11 mouse cellular contexts compared by ENCODE assay signal in the genomic region with DNA sequence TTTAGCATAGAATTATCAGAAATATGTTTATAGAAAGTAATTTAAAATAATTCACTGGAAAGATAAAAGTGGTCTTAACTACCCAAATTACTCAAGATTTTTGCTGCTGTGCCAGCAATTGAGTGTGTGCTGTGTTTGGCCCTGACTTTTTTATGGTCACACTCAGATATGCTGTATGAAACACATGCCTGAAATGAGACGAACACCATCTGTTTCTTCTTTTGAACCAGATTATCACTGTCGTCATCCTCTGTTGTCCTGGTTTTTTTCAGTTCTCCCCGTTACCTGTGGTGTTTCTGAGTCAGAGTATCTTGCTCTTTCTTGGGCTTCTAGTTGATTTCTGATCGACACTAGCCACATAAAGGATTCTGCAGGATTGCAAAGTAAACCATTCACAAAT. TPM values are rescaled to one million over a fixed set of nuclear protein-coding genes. Genes with fewer than 3 reads are reported as not detected.
DNase-seq lines count a peak whose midpoint lies in the region; ATAC-seq and TF ChIP-seq lines count a peak whose summit lies in the region.
"Had no signal": no experiment of that assay in that cellular context is flagged by ENCODE, and none has a peak within 500 bp of the region (broad histone marks: within the 10 kb centered on the region; RNA-seq: fewer than 3 reads in every experiment).

No protein-coding gene starts in this region.

- H3K4me3 ChIP-seq in hindbrain, embryonic 14.5 days (replicated peaks; ENCODE audit: low read length), result no peak overlapping the region
- no peak overlapping the region for H3K4me3 ChIP-seq in hindbrain, embryonic 11.5 days (ENCODE audit: low read depth, low read length)
- no peak overlapping the region for H3K4me3 ChIP-seq in midbrain, embryonic 13.5 days (replicated peaks)
- H3K4me3 ChIP-seq in midbrain, embryonic 11.5 days (ENCODE audit: low read depth, low read length), result no peak overlapping the region
- H3K4me3 ChIP-seq in forebrain, postnatal 0 days (ENCODE audit: low read depth, low read length), result no peak overlapping the region
- no peak overlapping the region for H3K4me3 ChIP-seq in stomach, embryonic 14.5 days (ENCODE audit: low read depth, low read length)
- H3K4me3 ChIP-seq: heart, embryonic 12.5 days had no signal

- DNase-seq in hindbrain, embryonic 14.5 days (ENCODE audit: low spot score), result no peak
- no peak for DNase-seq in hindbrain, embryonic 11.5 days (ENCODE audit: low spot score)
- no peak for DNase-seq in midbrain, embryonic 11.5 days (ENCODE audit: low spot score, missing footprints)
- no peak for DNase-seq in forebrain, postnatal 0 days
- no peak for DNase-seq in c-Kit-positive CD71-positive TER-119-positive erythroid progenitor cells, embryonic 14.5 days (ENCODE audit: low spot score)
- DNase-seq: right cerebral cortex, postnatal 25 days; thymus, postnatal 25 days had no signal

- ATAC-seq in hindbrain, embryonic 14.5 days (ENCODE audit: low FRiP score), result no peak
- no peak for ATAC-seq in hindbrain, embryonic 11.5 days (ENCODE audit: low FRiP score)
- ATAC-seq in midbrain, embryonic 13.5 days, result no peak
- no peak for ATAC-seq in midbrain, embryonic 11.5 days (ENCODE audit: low FRiP score)
- ATAC-seq in forebrain, postnatal 0 days, result no peak
- ATAC-seq in stomach, embryonic 14.5 days (ENCODE audit: insufficient number of reproducible peaks, insufficient read depth, low FRiP score, low read depth), result no peak
- ATAC-seq: intestine, postnatal 0 days had no signal

- peak overlapping the region; percentile 52 for H3K4me2 ChIP-seq in hindbrain, embryonic 14.5 days (replicated peaks)
- H3K4me2 ChIP-seq in hindbrain, embryonic 11.5 days (replicated peaks; ENCODE audit: low read depth, low read length), result no peak overlapping the region
- peak overlapping the region; percentile 19; the same call in 1 of the 2 replicates for H3K4me2 ChIP-seq in midbrain, embryonic 13.5 days (replicated peaks)
- H3K4me2 ChIP-seq in midbrain, embryonic 11.5 days, result no peak overlapping the region
- H3K4me2 ChIP-seq in forebrain, postnatal 0 days (ENCODE audit: low read depth), result peak overlapping the region; percentile 46
- peak overlapping the region; percentile 37; the same call in 1 of the 2 replicates for H3K4me2 ChIP-seq in stomach, embryonic 14.5 days (replicated peaks; ENCODE audit: low read depth, low read length)

- no peaks in the 10 kb centered on the region for H3K9me3 ChIP-seq in hindbrain, embryonic 14.5 days (ENCODE audit: control insufficient read depth, low read length)
- H3K9me3 ChIP-seq in hindbrain, embryonic 11.5 days (ENCODE audit: control insufficient read depth, low read length), result no peaks in the 10 kb centered on the region
- no peaks in the 10 kb centered on the region for H3K9me3 ChIP-seq in midbrain, embryonic 13.5 days
- H3K9me3 ChIP-seq in midbrain, embryonic 11.5 days (ENCODE audit: control insufficient read depth, low read length), result no peaks in the 10 kb centered on the region
- H3K9me3 ChIP-seq in forebrain, postnatal 0 days (ENCODE audit: low read length), result no peaks in the 10 kb centered on the region
- H3K9me3 ChIP-seq in stomach, embryonic 14.5 days (ENCODE audit: control insufficient read depth, low read depth, low read length), result no peaks in the 10 kb centered on the region
- H3K9me3 ChIP-seq: heart, embryonic 12.5 days had no signal

- peaks cover 3% of the 10 kb centered on the region; the same call in 1 of the 2 replicates for H3K27me3 ChIP-seq in hindbrain, embryonic 14.5 days (ENCODE audit: control insufficient read depth, insufficient read depth, low read length)
- H3K27me3 ChIP-seq in hindbrain, embryonic 11.5 days (ENCODE audit: control insufficient read depth, insufficient read depth, low read length), result no peaks in the 10 kb centered on the region
- H3K27me3 ChIP-seq in midbrain, embryonic 13.5 days, result peaks cover 3% of the 10 kb centered on the region; the same call in 1 of the 2 replicates
- H3K27me3 ChIP-seq in midbrain, embryonic 11.5 days (ENCODE audit: control insufficient read depth, insufficient read depth, low read length), result no peaks in the 10 kb centered on the region; the same call in 1 of the 2 replicates
- no peaks in the 10 kb centered on the region for H3K27me3 ChIP-seq in forebrain, postnatal 0 days (ENCODE audit: insufficient read depth, low read length)
- H3K27me3 ChIP-seq in stomach, embryonic 14.5 days (ENCODE audit: control insufficient read depth, insufficient read depth, low read length), result no peaks in the 10 kb centered on the region
- H3K27me3 ChIP-seq: heart, embryonic 12.5 days had no signal

- H3K4me1 ChIP-seq in hindbrain, embryonic 14.5 days (replicated peaks; ENCODE audit: control insufficient read depth, insufficient read depth, low read length), result peaks cover 6% of the 10 kb centered on the region; the same call in 1 of the 2 replicates
- H3K4me1 ChIP-seq in hindbrain, embryonic 11.5 days (replicated peaks; ENCODE audit: control insufficient read depth, insufficient read depth, low read length), result no peaks in the 10 kb centered on the region
- peaks cover 22% of the 10 kb centered on the region for H3K4me1 ChIP-seq in midbrain, embryonic 13.5 days (replicated peaks)
- peaks cover 3% of the 10 kb centered on the region; the same call in 1 of the 2 replicates for H3K4me1 ChIP-seq in midbrain, embryonic 11.5 days (ENCODE audit: control insufficient read depth, insufficient read depth, low read length)
- H3K4me1 ChIP-seq in forebrain, postnatal 0 days (ENCODE audit: insufficient read depth), result no peaks in the 10 kb centered on the region
- peaks cover 4% of the 10 kb centered on the region; the same call in 1 of the 2 replicates for H3K4me1 ChIP-seq in stomach, embryonic 14.5 days (ENCODE audit: control insufficient read depth, insufficient read depth, low read length)
- H3K4me1 ChIP-seq: heart, embryonic 12.5 days had no signal

- H3K36me3 ChIP-seq in hindbrain, embryonic 14.5 days (replicated peaks; ENCODE audit: control insufficient read depth, insufficient read depth), result no peaks in the 10 kb centered on the region
- no peaks in the 10 kb centered on the region for H3K36me3 ChIP-seq in hindbrain, embryonic 11.5 days (ENCODE audit: control insufficient read depth, insufficient read depth, low read length)
- no peaks in the 10 kb centered on the region for H3K36me3 ChIP-seq in midbrain, embryonic 13.5 days
- H3K36me3 ChIP-seq in midbrain, embryonic 11.5 days (ENCODE audit: control insufficient read depth, insufficient read depth, low read length), result no peaks in the 10 kb centered on the region
- no peaks in the 10 kb centered on the region for H3K36me3 ChIP-seq in forebrain, postnatal 0 days (ENCODE audit: insufficient read depth)
- no peaks in the 10 kb centered on the region for H3K36me3 ChIP-seq in stomach, embryonic 14.5 days (ENCODE audit: control insufficient read depth, insufficient read depth, low read length)
- H3K36me3 ChIP-seq: heart, embryonic 12.5 days had no signal

- peak overlapping the region; percentile 59 for H3K27ac ChIP-seq in hindbrain, embryonic 14.5 days
- H3K27ac ChIP-seq in hindbrain, embryonic 11.5 days (ENCODE audit: low read depth, low read length), result no peak overlapping the region
- no peak overlapping the region for H3K27ac ChIP-seq in midbrain, embryonic 13.5 days
- H3K27ac ChIP-seq in midbrain, embryonic 11.5 days (ENCODE audit: low read depth, low read length), result no peak overlapping the region
- H3K27ac ChIP-seq in forebrain, postnatal 0 days (ENCODE audit: low read depth, low read length), result peak overlapping the region; percentile 57; the same call in 1 of the 2 replicates
- H3K27ac ChIP-seq in stomach, embryonic 14.5 days (ENCODE audit: low read length), result no peak overlapping the region

- no peak for TF ChIP-seq CTCF in forebrain, postnatal 0 days (IDR thresholded peaks at IDR 0.05; ENCODE audit: low read depth)

- H3K9ac ChIP-seq in hindbrain, embryonic 14.5 days, result 0 out of 2 replicates have a peak overlapping the region, but pooled peaks have one; percentile 8
- H3K9ac ChIP-seq in hindbrain, embryonic 11.5 days (ENCODE audit: low read depth, low read length), result no peak overlapping the region
- no peak overlapping the region for H3K9ac ChIP-seq in midbrain, embryonic 13.5 days (replicated peaks)
- H3K9ac ChIP-seq in midbrain, embryonic 11.5 days (ENCODE audit: low read length), result no peak overlapping the region
- no peak overlapping the region for H3K9ac ChIP-seq in forebrain, postnatal 0 days
- H3K9ac ChIP-seq in stomach, embryonic 14.5 days (replicated peaks; ENCODE audit: low read depth, low read length), result no peak overlapping the region
- H3K9ac ChIP-seq: heart, embryonic 12.5 days had no signal

- 56% methylated on average over 4 of the region's 4 CpGs for whole genome bisulfite sequencing in hindbrain, embryonic 14.5 days
- WGBS in hindbrain, embryonic 11.5 days, result 67% methylated on average over 4 of the region's 4 CpGs
- WGBS in midbrain, embryonic 13.5 days, result 62% methylated on average over 4 of the region's 4 CpGs
- WGBS in midbrain, embryonic 11.5 days, result 76% methylated on average over 4 of the region's 4 CpGs
- 38% methylated on average over 4 of the region's 4 CpGs for WGBS in forebrain, postnatal 0 days
- 41% methylated on average over 4 of the region's 4 CpGs for WGBS in stomach, embryonic 14.5 days

RNA-seq across cellular contexts. Expression of gene Gemin8, which starts 1.8 kb away (rescaled TPM):
- polyA plus RNA-seq in hindbrain, embryonic 14.5 days (2014; fragmentation: Nextera tagmentation; extraction: Ambion mirVana), result 8.5 and 10.5 TPM in 2 replicates
- 17.7 and 18.6 TPM in 2 replicates for polyA plus RNA-seq in hindbrain, embryonic 11.5 days (2014; fragmentation: Nextera tagmentation; extraction: Ambion mirVana)
- polyA plus RNA-seq in midbrain, embryonic 13.5 days (2015; fragmentation: Nextera tagmentation; extraction: Ambion mirVana), result 7.6 and 10.9 TPM in 2 replicates
- 16.8 and 19.0 TPM in 2 replicates for polyA plus RNA-seq in midbrain, embryonic 11.5 days (2014; fragmentation: Nextera tagmentation; extraction: Ambion mirVana)
- total RNA-seq in forebrain, postnatal 0 days (2014; rRNA removed), result 6.8 and 7.4 TPM in 2 replicates
- 8.0 and 8.5 TPM in 2 replicates for polyA plus RNA-seq in forebrain, postnatal 0 days (2015; fragmentation: Nextera tagmentation; extraction: Ambion mirVana)
- 14.6 and 17.3 TPM in 2 replicates for polyA plus RNA-seq in stomach, embryonic 14.5 days (2014; fragmentation: Nextera tagmentation; extraction: Ambion mirVana)

Comparison
In these comparisons a context has a peak if more than half of its experiments do, and no peak if none do; other contexts are left out.
1. H3K27ac ChIP-seq: peak in hindbrain, embryonic 14.5 days (single experiment) and forebrain, postnatal 0 days (single experiment); none in hindbrain, embryonic 11.5 days (single experiment), midbrain, embryonic 13.5 days (single experiment), midbrain, embryonic 11.5 days (single experiment) and stomach, embryonic 14.5 days (single experiment).
2. H3K4me2 ChIP-seq: peak in hindbrain, embryonic 14.5 days (single experiment), midbrain, embryonic 13.5 days (single experiment), forebrain, postnatal 0 days (single experiment) and stomach, embryonic 14.5 days (single experiment); none in hindbrain, embryonic 11.5 days (single experiment) and midbrain, embryonic 11.5 days (single experiment).